Mouse (Mus musculus) E14TG2a.4 (cell line): ENCODE measurements around the gene Mpg.

Experiments
- CTCF ChIP-seq: conservative IDR thresholded peaks from 2 replicates; pipeline ENCODE4 v1.5.1; 2014; ENCODE audit warnings: low read length
- NANOG ChIP-seq: IDR thresholded peaks from 2 replicates; pipeline ENCODE4 v1.6.1; 2014; ENCODE audit warnings: borderline replicate concordance, low read length, mixed read lengths
- POU5F1 ChIP-seq: IDR thresholded peaks from 2 replicates; pipeline ENCODE4 v1.6.1; 2014; ENCODE audit warnings: low read length, borderline replicate concordance

DNA sequence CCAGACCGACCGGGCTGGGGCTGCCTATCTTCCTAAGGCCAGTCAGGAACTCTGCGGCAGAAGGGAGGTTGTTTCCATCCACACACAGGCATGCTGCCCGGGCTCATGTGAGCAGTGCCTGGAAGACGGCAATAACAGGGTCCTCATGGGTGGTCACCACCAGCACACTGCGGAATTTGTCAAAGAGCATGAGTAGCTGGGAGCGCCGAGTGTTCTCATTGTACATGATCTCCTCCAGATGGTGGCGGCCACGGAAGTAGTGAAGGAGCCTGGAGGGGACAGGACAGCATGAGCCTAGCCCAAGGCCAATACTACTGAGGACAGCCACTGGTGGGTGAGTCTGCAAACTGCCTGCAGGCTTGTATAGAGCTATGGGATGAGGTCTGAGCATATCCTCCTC, 6.5 kb downstream of the Mpg start:
- TF ChIP-seq CTCF: no peak
- TF ChIP-seq POU5F1: no peak
- TF ChIP-seq NANOG: no peak
